Mouse (Mus musculus): Measurements from ENCODE around the gene Nlgn1. TPM values are rescaled to one million over a fixed set of nuclear protein-coding genes. Genes with fewer than 3 reads are reported as not detected.

Gene Nlgn1
- polyA plus RNA-seq, 1 experiment from 2014 or later, result 2.8 TPM

DNA sequence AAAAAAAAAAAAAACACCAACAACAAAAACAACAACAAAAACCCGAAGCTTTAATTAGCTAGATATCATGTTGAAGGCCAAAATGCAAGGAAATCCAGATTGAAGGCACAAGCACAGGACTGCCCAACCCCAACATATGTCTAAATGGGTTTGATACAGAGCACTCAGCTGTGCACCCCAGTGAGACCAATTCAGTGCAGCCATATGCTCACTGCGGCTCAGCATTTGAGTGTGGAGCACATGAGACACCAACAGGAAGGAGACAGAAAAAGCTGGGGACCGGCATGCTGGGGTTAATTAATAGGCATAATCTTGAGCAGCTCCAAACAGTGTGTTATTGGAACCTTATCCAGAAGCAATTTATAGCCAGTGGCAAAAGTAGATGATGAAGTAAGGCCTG is 190.7 kb downstream of the Nlgn1 start:
- WGBS, result 88% methylated on average over 3 of the region's 3 CpGs
- no peaks in the 10 kb centered on the region for H3K9me3 ChIP-seq (ENCODE audit: control insufficient read depth, low read depth, low read length)
- H3K4me3 ChIP-seq (ENCODE audit: low read depth, low read length), result no peak overlapping the region
- no peaks in the 10 kb centered on the region for H3K27me3 ChIP-seq (ENCODE audit: control insufficient read depth, insufficient read depth, low read length)
- no peak overlapping the region for H3K9ac ChIP-seq (replicated peaks; ENCODE audit: low read depth, low read length)
- H3K4me1 ChIP-seq (ENCODE audit: control insufficient read depth, insufficient read depth, low read length), result no peaks in the 10 kb centered on the region
- H3K36me3 ChIP-seq (ENCODE audit: control insufficient read depth, insufficient read depth, low read length), result no peaks in the 10 kb centered on the region
- no peak overlapping the region for H3K27ac ChIP-seq (ENCODE audit: low read length)
- ATAC-seq (ENCODE audit: insufficient number of reproducible peaks, insufficient read depth, low FRiP score, low read depth), result no peak
- no peak overlapping the region for H3K4me2 ChIP-seq (replicated peaks; ENCODE audit: low read depth, low read length)

- no peak overlapping the region for H3K27ac ChIP-seq (ENCODE audit: low read length)
- H3K4me1 ChIP-seq (ENCODE audit: control insufficient read depth, insufficient read depth, low read length), result no peaks in the 10 kb centered on the region
- 36% methylated on average over 9 of the region's 9 CpGs for WGBS
- no peak overlapping the region for H3K9ac ChIP-seq (replicated peaks; ENCODE audit: low read depth, low read length)
- no peak overlapping the region for H3K4me3 ChIP-seq (ENCODE audit: low read depth, low read length)
- H3K9me3 ChIP-seq (ENCODE audit: control insufficient read depth, low read depth, low read length), result no peaks in the 10 kb centered on the region
- no peak for ATAC-seq (ENCODE audit: insufficient number of reproducible peaks, insufficient read depth, low FRiP score, low read depth)
- H3K27me3 ChIP-seq (ENCODE audit: control insufficient read depth, insufficient read depth, low read length), result no peaks in the 10 kb centered on the region
- H3K36me3 ChIP-seq (ENCODE audit: control insufficient read depth, insufficient read depth, low read length), result no peaks in the 10 kb centered on the region
- no peak overlapping the region for H3K4me2 ChIP-seq (replicated peaks; ENCODE audit: low read depth, low read length)
Observed at GRCm38 (mm10) chr3:26134839-26135651, 197.2 kb downstream of the Nlgn1 start.

GRCm38 (mm10) chr3:26130919-26131318 is 201.3 kb downstream of the Nlgn1 start:
- H3K27ac ChIP-seq (ENCODE audit: low read length), result no peak overlapping the region
- no peak for ATAC-seq (ENCODE audit: insufficient number of reproducible peaks, insufficient read depth, low FRiP score, low read depth)
- no peaks in the 10 kb centered on the region for H3K27me3 ChIP-seq (ENCODE audit: control insufficient read depth, insufficient read depth, low read length)
- no peak overlapping the region for H3K4me2 ChIP-seq (replicated peaks; ENCODE audit: low read depth, low read length)
- H3K4me1 ChIP-seq (ENCODE audit: control insufficient read depth, insufficient read depth, low read length), result no peaks in the 10 kb centered on the region
- WGBS, result 74% methylated on average over 2 of the region's 2 CpGs
- H3K4me3 ChIP-seq (ENCODE audit: low read depth, low read length), result no peak overlapping the region
- H3K9me3 ChIP-seq (ENCODE audit: control insufficient read depth, low read depth, low read length), result no peaks in the 10 kb centered on the region
- no peaks in the 10 kb centered on the region for H3K36me3 ChIP-seq (ENCODE audit: control insufficient read depth, insufficient read depth, low read length)
- no peak overlapping the region for H3K9ac ChIP-seq (replicated peaks; ENCODE audit: low read depth, low read length)

DNA sequence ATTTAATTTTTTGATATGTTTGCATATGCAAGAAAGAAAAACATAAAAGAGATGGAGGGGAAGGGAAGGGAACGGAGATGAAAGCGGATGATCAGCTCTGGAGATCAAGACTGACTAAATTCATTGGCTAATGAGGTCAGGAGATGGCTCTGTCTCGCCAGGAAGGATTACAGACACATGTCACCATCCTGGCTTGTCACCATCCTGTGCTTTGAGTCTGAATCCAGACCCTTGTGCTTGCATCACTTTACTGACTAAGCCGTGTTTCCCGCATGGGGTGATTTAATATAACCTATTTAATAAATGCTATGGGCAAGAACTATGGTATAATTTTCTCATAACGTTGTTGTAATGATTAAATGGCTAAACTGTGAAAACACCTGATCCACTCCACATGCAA is 202.8 kb downstream of the Nlgn1 start:
- Histone ChIP-seq H3K4me3 (ENCODE audit: low read depth, low read length) (no peak overlapping the region), H3K27me3 (ENCODE audit: control insufficient read depth, insufficient read depth, low read length) (no peaks in the 10 kb centered on the region), H3K4me1 (ENCODE audit: control insufficient read depth, insufficient read depth, low read length) (no peaks in the 10 kb centered on the region), H3K9ac (replicated peaks; ENCODE audit: low read depth, low read length) (no peak overlapping the region), H3K36me3 (ENCODE audit: control insufficient read depth, insufficient read depth, low read length) (no peaks in the 10 kb centered on the region), H3K9me3 (ENCODE audit: control insufficient read depth, low read depth, low read length) (no peaks in the 10 kb centered on the region), H3K27ac (ENCODE audit: low read length) (no peak overlapping the region), H3K4me2 (replicated peaks; ENCODE audit: low read depth, low read length) (no peak overlapping the region)
- ATAC-seq (ENCODE audit: insufficient number of reproducible peaks, insufficient read depth, low FRiP score, low read depth), result no peak
- 85% methylated on average over 6 of the region's 6 CpGs for WGBS

DNA sequence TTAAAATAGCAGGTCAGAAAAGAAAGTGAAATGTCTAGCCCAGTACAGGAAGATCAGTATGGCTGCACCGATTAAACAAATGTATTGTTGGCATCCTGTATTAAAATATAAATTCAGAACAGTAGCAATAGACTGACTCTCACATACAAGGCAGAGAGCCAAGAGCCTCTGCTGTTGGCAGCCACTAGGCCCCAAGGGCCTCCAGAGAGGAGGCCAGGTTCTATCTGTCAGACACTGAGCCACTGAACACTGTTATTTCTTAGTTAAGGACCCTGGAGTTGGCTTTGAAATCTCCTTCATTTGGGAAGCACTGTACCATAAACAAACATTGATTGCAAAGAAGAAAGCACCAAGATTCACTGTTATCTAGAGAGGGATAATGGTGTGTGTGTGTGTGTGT is 215.2 kb downstream of the Nlgn1 start:
- WGBS, result 89% methylated on average over 1 of the region's 1 CpGs
- H3K9me3 ChIP-seq (ENCODE audit: control insufficient read depth, low read depth, low read length), result no peaks in the 10 kb centered on the region
- no peaks in the 10 kb centered on the region for H3K36me3 ChIP-seq (ENCODE audit: control insufficient read depth, insufficient read depth, low read length)
- no peak overlapping the region for H3K27ac ChIP-seq (ENCODE audit: low read length)
- no peak overlapping the region for H3K4me2 ChIP-seq (replicated peaks; ENCODE audit: low read depth, low read length)
- H3K4me3 ChIP-seq (ENCODE audit: low read depth, low read length), result no peak overlapping the region
- no peak overlapping the region for H3K9ac ChIP-seq (replicated peaks; ENCODE audit: low read depth, low read length)
- no peaks in the 10 kb centered on the region for H3K4me1 ChIP-seq (ENCODE audit: control insufficient read depth, insufficient read depth, low read length)
- ATAC-seq (ENCODE audit: insufficient number of reproducible peaks, insufficient read depth, low FRiP score, low read depth), result no peak
- no peaks in the 10 kb centered on the region for H3K27me3 ChIP-seq (ENCODE audit: control insufficient read depth, insufficient read depth, low read length)

DNA sequence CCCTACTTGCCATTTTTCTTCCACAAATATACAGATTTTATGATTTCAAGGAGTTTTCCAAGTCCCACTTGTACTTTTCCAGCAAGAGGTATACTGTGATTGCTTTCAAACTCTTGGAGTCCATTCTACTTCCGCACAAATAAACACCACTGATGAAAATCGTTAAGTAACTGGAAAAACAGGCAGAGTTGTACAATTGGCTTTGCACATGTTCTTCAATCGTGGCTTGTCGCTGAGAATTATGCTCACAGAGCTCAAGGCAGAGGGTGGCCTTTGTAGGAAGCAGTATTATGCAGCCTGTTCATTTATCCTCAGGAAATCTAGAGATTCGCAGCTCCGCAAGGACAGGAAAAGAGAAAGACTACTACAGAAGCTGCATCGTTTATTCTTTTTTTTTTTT is 225.9 kb downstream of the Nlgn1 start:
- no peaks in the 10 kb centered on the region for H3K27me3 ChIP-seq (ENCODE audit: control insufficient read depth, insufficient read depth, low read length)
- no peak overlapping the region for H3K27ac ChIP-seq (ENCODE audit: low read length)
- no peaks in the 10 kb centered on the region for H3K36me3 ChIP-seq (ENCODE audit: control insufficient read depth, insufficient read depth, low read length)
- no peak overlapping the region for H3K4me3 ChIP-seq (ENCODE audit: low read depth, low read length)
- ATAC-seq (ENCODE audit: insufficient number of reproducible peaks, insufficient read depth, low FRiP score, low read depth), result no peak
- H3K4me2 ChIP-seq (replicated peaks; ENCODE audit: low read depth, low read length), result no peak overlapping the region
- H3K9ac ChIP-seq (replicated peaks; ENCODE audit: low read depth, low read length), result no peak overlapping the region
- H3K4me1 ChIP-seq (ENCODE audit: control insufficient read depth, insufficient read depth, low read length), result no peaks in the 10 kb centered on the region
- 82% methylated on average over 7 of the region's 7 CpGs for WGBS
- H3K9me3 ChIP-seq (ENCODE audit: control insufficient read depth, low read depth, low read length), result no peaks in the 10 kb centered on the region

DNA sequence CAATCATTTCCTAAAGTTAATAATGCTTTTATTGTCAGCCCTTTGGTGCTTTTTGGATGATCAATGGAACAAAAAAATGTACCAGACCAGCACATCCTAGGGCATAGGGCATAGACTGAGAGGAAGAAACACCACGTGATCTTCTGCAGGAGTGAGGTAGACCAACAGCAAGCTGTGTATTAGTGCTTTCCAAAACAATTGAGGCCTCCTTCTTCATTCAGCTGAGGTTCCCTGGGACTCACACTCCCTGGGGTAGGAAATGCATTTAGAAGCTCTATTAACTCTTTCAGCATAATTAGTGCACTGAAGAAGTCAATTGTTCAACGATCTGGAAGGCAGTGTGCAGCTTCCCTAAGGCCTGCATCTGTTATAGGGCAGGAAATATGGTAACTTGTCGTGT is 226.7 kb downstream of the Nlgn1 start:
- ATAC-seq (ENCODE audit: insufficient number of reproducible peaks, insufficient read depth, low FRiP score, low read depth), result no peak
- H3K27me3 ChIP-seq (ENCODE audit: control insufficient read depth, insufficient read depth, low read length), result no peaks in the 10 kb centered on the region
- H3K4me2 ChIP-seq (replicated peaks; ENCODE audit: low read depth, low read length), result no peak overlapping the region
- no peaks in the 10 kb centered on the region for H3K36me3 ChIP-seq (ENCODE audit: control insufficient read depth, insufficient read depth, low read length)
- no peak overlapping the region for H3K27ac ChIP-seq (ENCODE audit: low read length)
- H3K9me3 ChIP-seq (ENCODE audit: control insufficient read depth, low read depth, low read length), result no peaks in the 10 kb centered on the region
- no peak overlapping the region for H3K4me3 ChIP-seq (ENCODE audit: low read depth, low read length)
- no peak overlapping the region for H3K9ac ChIP-seq (replicated peaks; ENCODE audit: low read depth, low read length)
- WGBS, result 67% methylated on average over 3 of the region's 3 CpGs
- no peaks in the 10 kb centered on the region for H3K4me1 ChIP-seq (ENCODE audit: control insufficient read depth, insufficient read depth, low read length)

GRCm38 (mm10) chr3:26102271-26102670 is 230.0 kb downstream of the Nlgn1 start:
- no peak overlapping the region for H3K4me3 ChIP-seq (ENCODE audit: low read depth, low read length)
- H3K4me1 ChIP-seq (ENCODE audit: control insufficient read depth, insufficient read depth, low read length), result no peaks in the 10 kb centered on the region
- ATAC-seq (ENCODE audit: insufficient number of reproducible peaks, insufficient read depth, low FRiP score, low read depth), result no peak
- H3K27ac ChIP-seq (ENCODE audit: low read length), result no peak overlapping the region
- H3K36me3 ChIP-seq (ENCODE audit: control insufficient read depth, insufficient read depth, low read length), result no peaks in the 10 kb centered on the region
- no peaks in the 10 kb centered on the region for H3K27me3 ChIP-seq (ENCODE audit: control insufficient read depth, insufficient read depth, low read length)
- no peak overlapping the region for H3K9ac ChIP-seq (replicated peaks; ENCODE audit: low read depth, low read length)
- H3K4me2 ChIP-seq (replicated peaks; ENCODE audit: low read depth, low read length), result no peak overlapping the region
- H3K9me3 ChIP-seq (ENCODE audit: control insufficient read depth, low read depth, low read length), result no peaks in the 10 kb centered on the region
- 76% methylated on average over 1 of the region's 1 CpGs for WGBS

GRCm38 (mm10) chr3:26095551-26095950 is 236.7 kb downstream of the Nlgn1 start:
- Histone ChIP-seq H3K9ac (replicated peaks; ENCODE audit: low read depth, low read length) (no peak overlapping the region), H3K4me3 (ENCODE audit: low read depth, low read length) (no peak overlapping the region), H3K4me2 (replicated peaks; ENCODE audit: low read depth, low read length) (no peak overlapping the region), H3K4me1 (ENCODE audit: control insufficient read depth, insufficient read depth, low read length) (no peaks in the 10 kb centered on the region), H3K27ac (ENCODE audit: low read length) (no peak overlapping the region), H3K36me3 (ENCODE audit: control insufficient read depth, insufficient read depth, low read length) (no peaks in the 10 kb centered on the region), H3K9me3 (ENCODE audit: control insufficient read depth, low read depth, low read length) (no peaks in the 10 kb centered on the region), H3K27me3 (ENCODE audit: control insufficient read depth, insufficient read depth, low read length) (no peaks in the 10 kb centered on the region)
- ATAC-seq (ENCODE audit: insufficient number of reproducible peaks, insufficient read depth, low FRiP score, low read depth), result no peak

All from stomach, embryonic 14.5 days (tissue).